Mouse (Mus musculus) telencephalon, adult 2 months (tissue): Measurements from ENCODE around the gene Sptssa.
A peak's percentile ranks its signal among the peaks of the same experiment; 100 is the strongest.

Source experiments
- DNase-seq: peaks from one replicate; pipeline ENCODE4 v3.0.0-alpha.2; 2011; ENCODE audit warnings: low read depth, low spot score

Gene Sptssa

GRCm38 (mm10) chr12:54655292-54656038 lies 908 bp downstream of the Sptssa start:
- no peak for DNase-seq

GRCm38 (mm10) chr12:54654741-54655140 lies 1.6 kb downstream of the Sptssa start:
- DNase-seq, result no peak

- no peak for DNase-seq
Observed at GRCm38 (mm10) chr12:54654141-54654540, 2.2 kb downstream of the Sptssa start.

GRCm38 (mm10) chr12:54652346-54652745 lies 4.0 kb downstream of the Sptssa start:
- no peak for DNase-seq

- DNase-seq, result no peak
Observed at GRCm38 (mm10) chr12:54651820-54652219, 4.6 kb downstream of the Sptssa start.

GRCm38 (mm10) chr12:54651158-54651557 lies 5.2 kb downstream of the Sptssa start:
- no peak for DNase-seq

GRCm38 (mm10) chr12:54644947-54645346 lies 11.4 kb downstream of the Sptssa start:
- no peak for DNase-seq

GRCm38 (mm10) chr12:54643320-54643892 lies 13.0 kb downstream of the Sptssa start:
- no peak for DNase-seq

GRCm38 (mm10) chr12:54641374-54641773 lies 15.0 kb downstream of the Sptssa start:
- DNase-seq, result no peak

GRCm38 (mm10) chr12:54640259-54640658 lies 16.1 kb downstream of the Sptssa start:
- no peak for DNase-seq

GRCm38 (mm10) chr12:54637033-54637432 lies 19.3 kb downstream of the Sptssa start:
- no peak for DNase-seq

- no peak for DNase-seq
Observed at GRCm38 (mm10) chr12:54632141-54632540, 24.2 kb downstream of the Sptssa start.

GRCm38 (mm10) chr12:54621942-54622341 lies 34.4 kb downstream of the Sptssa start:
- no peak for DNase-seq

GRCm38 (mm10) chr12:54620042-54620705 lies 36.2 kb downstream of the Sptssa start:
- no peak for DNase-seq

GRCm38 (mm10) chr12:54608988-54609387 lies 47.4 kb downstream of the Sptssa start:
- DNase-seq, result no peak

- DNase-seq, result no peak
Observed at GRCm38 (mm10) chr12:54605203-54605602, 51.2 kb downstream of the Sptssa start.

- DNase-seq, result no peak
Observed at GRCm38 (mm10) chr12:54603542-54604167, 52.7 kb downstream of the Sptssa start.

- peak; percentile 49 for DNase-seq
Observed at GRCm38 (mm10) chr12:54600482-54600881, 55.9 kb downstream of the Sptssa start.

GRCm38 (mm10) chr12:54598358-54598757 lies 58.0 kb downstream of the Sptssa start:
- no peak for DNase-seq

- no peak for DNase-seq
Observed at GRCm38 (mm10) chr12:54596715-54597114, 59.7 kb downstream of the Sptssa start.
